Mouse (Mus musculus) right cerebral cortex, postnatal 14 days (tissue): ENCODE results near the gene Heca.
A peak's percentile ranks its signal among the peaks of the same experiment; 100 is the strongest.
"Not testable (repeated sequence)": the region's sequence is repeated elsewhere in the genome, so short reads cannot be mapped to it uniquely, and the experiment has no call there.

ENCODE experiments used
- DNase-seq: peaks from one replicate; pipeline ENCODE4 v3.0.0; 2022

Gene Heca

GRCm38 (mm10) chr10:17947960-17948730 lies at the start of gene Heca:
Heca (minus strand) TSS chr10:17948067.
- DNase-seq = peak; percentile 92

- no peak for DNase-seq
These were observed 42.7 kb upstream of the Heca start for GRCm38 (mm10) chr10:17990576-17990975.

GRCm38 (mm10) chr10:17989136-17989535 lies 41.3 kb upstream of the Heca start:
- no peak for DNase-seq

GRCm38 (mm10) chr10:17987823-17988423 lies 40.1 kb upstream of the Heca start:
- DNase-seq = no peak

GRCm38 (mm10) chr10:17983313-17983712 lies 35.4 kb upstream of the Heca start:
- peak; percentile 7 for DNase-seq

GRCm38 (mm10) chr10:17966090-17966489 lies 18.2 kb upstream of the Heca start:
- DNase-seq = no peak

GRCm38 (mm10) chr10:17950761-17951160 lies 2.9 kb upstream of the Heca start:
- DNase-seq = no peak

GRCm38 (mm10) chr10:17947175-17947906 lies 526 bp downstream of the Heca start:
- DNase-seq = peak; percentile 69

- DNase-seq = not testable (repeated sequence)
These were observed 1.1 kb downstream of the Heca start for GRCm38 (mm10) chr10:17946799-17947174.

GRCm38 (mm10) chr10:17946046-17946445 lies 1.8 kb downstream of the Heca start:
- no peak for DNase-seq

- no peak for DNase-seq
These were observed 14.2 kb downstream of the Heca start for GRCm38 (mm10) chr10:17933622-17934021.

GRCm38 (mm10) chr10:17932131-17932530 lies 15.7 kb downstream of the Heca start:
- no peak for DNase-seq

- DNase-seq = no peak
These were observed 16.7 kb downstream of the Heca start for GRCm38 (mm10) chr10:17931157-17931556.

- no peak for DNase-seq
These were observed 17.3 kb downstream of the Heca start for GRCm38 (mm10) chr10:17930445-17931083.

GRCm38 (mm10) chr10:17925200-17925599 lies 22.7 kb downstream of the Heca start:
- DNase-seq = no peak

GRCm38 (mm10) chr10:17924166-17924565 lies 23.7 kb downstream of the Heca start:
- DNase-seq = no peak

GRCm38 (mm10) chr10:17921381-17921780 lies 26.5 kb downstream of the Heca start:
- DNase-seq = no peak

- no peak for DNase-seq
These were observed 27.9 kb downstream of the Heca start for GRCm38 (mm10) chr10:17919971-17920370.

GRCm38 (mm10) chr10:17919032-17919431 lies 28.8 kb downstream of the Heca start:
- no peak for DNase-seq

GRCm38 (mm10) chr10:17908731-17909130 lies 39.1 kb downstream of the Heca start:
- DNase-seq = no peak

- not testable (repeated sequence) for DNase-seq
These were observed 41.5 kb downstream of the Heca start for GRCm38 (mm10) chr10:17906405-17906804.

GRCm38 (mm10) chr10:17903449-17903848 lies 44.4 kb downstream of the Heca start:
- no peak for DNase-seq

- no peak for DNase-seq
These were observed 67.1 kb downstream of the Heca start for GRCm38 (mm10) chr10:17880724-17881123.
